Mouse (Mus musculus) MEL (cell line): ENCODE results near the gene Rfx7. TPM values are rescaled to one million over a fixed set of nuclear protein-coding genes. Genes with fewer than 3 reads are reported as not detected.

Experiments used
- DNase-seq: peaks from one replicate; pipeline ENCODE4 v3.0.0; 2011; ENCODE audit warnings: low read depth, low spot score
- H3K27ac ChIP-seq: 2 replicates; pipeline ENCODE4 v1.5.1; 2012; ENCODE audit warnings: low read depth, mild to moderate bottlenecking, control low read depth, low read length, moderate library complexity; ENCODE audit not compliant: control insufficient read depth
- H3K27me3 ChIP-seq, 2 experiments: fragments of 150-350 bp in 1 of 2; sonication (generic) in 1 of 2; 2 replicates each; pipeline ENCODE4 v1.6.1; 2012; ENCODE audit warnings: low read length in 2 of 2, mild to moderate bottlenecking in 2 of 2, improper control_type of control experiment in 1 of 2, moderate library complexity in 1 of 2; ENCODE audit not compliant: insufficient read depth in 2 of 2, control insufficient read depth in 1 of 2
- H3K36me3 ChIP-seq, 2 experiments: 2 replicates each; pipeline ENCODE4 v1.6.1; 2012 to 2014; ENCODE audit warnings: low read length in 2 of 2, improper control_type of control experiment in 1 of 2, inconsistent platforms in 1 of 2, mild to moderate bottlenecking in 1 of 2; ENCODE audit not compliant: insufficient read depth in 2 of 2, control insufficient read depth in 1 of 2
- H3K4me1 ChIP-seq, 2 experiments: fragments of 150-350 bp in 1 of 2; sonication (generic) in 1 of 2; 2 replicates each; pipeline ENCODE4 v1.6.1; 2012; ENCODE audit warnings: low read length in 2 of 2, improper control_type of control experiment in 1 of 2, mild to moderate bottlenecking in 1 of 2; ENCODE audit not compliant: insufficient read depth in 2 of 2, control insufficient read depth in 1 of 2
- H3K4me3 ChIP-seq, 2 experiments: fragments of 150-350 bp in 1 of 2; sonication (generic) in 1 of 2; 2 replicates each; pipeline ENCODE4 v1.5.1; 2012; ENCODE audit warnings: low read depth in 2 of 2, low read length in 2 of 2, mild to moderate bottlenecking in 2 of 2, moderate library complexity in 2 of 2, control low read depth in 1 of 2, improper control_type of control experiment in 1 of 2; ENCODE audit not compliant: control insufficient read depth in 1 of 2, insufficient read depth in 1 of 2
- H3K79me2 ChIP-seq: 2 replicates; pipeline ENCODE4 v1.6.1; 2012; ENCODE audit warnings: mild to moderate bottlenecking, low read length, moderate library complexity; ENCODE audit not compliant: control insufficient read depth, poor library complexity, insufficient read depth
- H3K9ac ChIP-seq: 2 replicates; pipeline ENCODE4 v1.6.1; 2012; ENCODE audit warnings: low read depth, mild to moderate bottlenecking, control low read depth, low read length, moderate library complexity; ENCODE audit not compliant: control insufficient read depth, poor library complexity, severe bottlenecking
- H3K9me3 ChIP-seq: fragments of 150-350 bp; sonication (generic); replicated peaks from 2 replicates; pipeline ENCODE4 v1.6.1; 2012; ENCODE audit warnings: mild to moderate bottlenecking, low read length, improper control_type of control experiment, moderate library complexity; ENCODE audit not compliant: insufficient read depth
- BHLHE40 ChIP-seq: IDR thresholded peaks from 2 replicates; pipeline ENCODE4 v1.6.1; 2012; ENCODE audit warnings: low read depth, mild to moderate bottlenecking, inconsistent platforms, low read length, improper control_type of control experiment, borderline replicate concordance
- CHD1 ChIP-seq: IDR thresholded peaks from 2 replicates; pipeline ENCODE4 v1.6.1; 2012; ENCODE audit warnings: low read depth, mild to moderate bottlenecking, inconsistent platforms, low read length, improper control_type of control experiment
- CHD2 ChIP-seq: IDR thresholded peaks from 2 replicates; pipeline ENCODE4 v1.6.1; 2011; ENCODE audit warnings: low read length, improper control_type of control experiment
- ETS1 ChIP-seq: IDR thresholded peaks from 2 replicates; pipeline ENCODE4 v1.6.1; 2012; ENCODE audit warnings: low read depth, mild to moderate bottlenecking, inconsistent platforms, low read length, improper control_type of control experiment, moderate library complexity
- GATA1 ChIP-seq: IDR thresholded peaks from 2 replicates; pipeline ENCODE4 v1.6.1; 2011; ENCODE audit warnings: low read depth, low read length, improper control_type of control experiment
- KAT2A ChIP-seq: conservative IDR thresholded peaks from 2 replicates; pipeline ENCODE4 v1.6.1; 2012; ENCODE audit warnings: low read depth, low read length, improper control_type of control experiment, inconsistent platforms
- MAFK ChIP-seq: IDR thresholded peaks from 2 replicates; pipeline ENCODE4 v1.6.1; 2011; ENCODE audit warnings: low read depth, mild to moderate bottlenecking, low read length, improper control_type of control experiment, borderline replicate concordance
- MAZ ChIP-seq: IDR thresholded peaks from 2 replicates; pipeline ENCODE4 v1.6.1; 2012; ENCODE audit warnings: low read depth, mild to moderate bottlenecking, inconsistent platforms, low read length, improper control_type of control experiment
- MYC ChIP-seq: IDR thresholded peaks from 2 replicates; pipeline ENCODE4 v1.6.1; 2011; ENCODE audit warnings: low read depth, mild to moderate bottlenecking, low read length, improper control_type of control experiment, moderate library complexity
- NRF1 ChIP-seq: IDR thresholded peaks from 2 replicates; pipeline ENCODE4 v1.6.1; 2014; ENCODE audit warnings: low read depth, mild to moderate bottlenecking, inconsistent platforms, low read length, improper control_type of control experiment, moderate library complexity; ENCODE audit not compliant: poor library complexity, insufficient read depth, severe bottlenecking
- POLR2A ChIP-seq, 2 experiments: IDR thresholded peaks; 2 replicates each; pipeline ENCODE4 v1.6.1; 2011 to 2012; ENCODE audit warnings: low read length in 2 of 2, mild to moderate bottlenecking in 2 of 2, control low read depth in 1 of 2, improper control_type of control experiment in 1 of 2, low read depth in 1 of 2, moderate library complexity in 1 of 2; ENCODE audit not compliant: control insufficient read depth in 1 of 2, insufficient read depth in 1 of 2, poor library complexity in 1 of 2
- TAL1 ChIP-seq: IDR thresholded peaks from 2 replicates; pipeline ENCODE4 v1.6.1; 2012; ENCODE audit warnings: mild to moderate bottlenecking, inconsistent platforms, low read length, moderate library complexity, mixed read lengths
- TCF12 ChIP-seq: IDR thresholded peaks from 2 replicates; pipeline ENCODE4 v1.6.1; 2014; ENCODE audit warnings: low read depth, mild to moderate bottlenecking, inconsistent platforms, low read length, improper control_type of control experiment, moderate library complexity
- ZC3H11A ChIP-seq: IDR thresholded peaks from 2 replicates; pipeline ENCODE4 v1.6.1; 2012; ENCODE audit warnings: low read depth, mild to moderate bottlenecking, inconsistent platforms, low read length, improper control_type of control experiment
- polyA plus RNA-seq, 2 experiments: library from polyadenylated mRNA; stranded (reverse) in 1 of 2; unstranded in 1 of 2; fragments of >175 nt in 1 of 2; fragments of >200 nt in 1 of 2; gene quantifications; 2 replicates each; pipeline versions ENCODE4 v1.2.1 to v1.2.4; 2012; ENCODE audit warnings: low replicate concordance in 2 of 2, low read depth in 1 of 2; ENCODE audit not compliant: insufficient read length in 2 of 2, insufficient read depth in 1 of 2, missing spikeins in 1 of 2
- total RNA-seq: library from RNA; depleted of rRNA; stranded (reverse); fragments of 300-350 nt; gene quantifications from 2 replicates; pipeline ENCODE4 v1.2.3, GENCODE M21; 2012

The Rfx7 gene
- total and polyA plus RNA-seq, 3 experiments, result 6.2 to 30.5 (median 19.9) TPM

DNA sequence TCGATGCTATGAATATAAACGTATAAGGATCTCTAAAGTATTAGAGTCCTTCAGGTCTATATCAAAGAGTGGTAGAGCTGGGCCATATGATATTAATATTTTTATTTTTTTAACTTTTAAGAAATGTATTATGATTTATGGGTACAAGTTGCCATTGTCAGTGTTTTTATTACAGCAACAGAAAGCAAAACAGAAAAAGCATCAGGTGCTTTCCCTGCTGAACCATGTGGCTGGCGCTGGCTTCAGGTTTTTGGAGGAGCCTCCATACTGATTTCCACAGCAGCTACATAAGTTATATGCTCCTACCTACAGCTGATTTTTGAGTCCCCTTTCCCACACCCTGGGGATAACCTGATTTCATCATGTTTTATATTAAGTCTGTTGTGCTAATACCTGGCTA lies 68.1 kb downstream of the Rfx7 start:
- TF ChIP-seq KAT2A, result no peak
- no peak for TF ChIP-seq MAFK
- no peak for TF ChIP-seq TAL1
- TF ChIP-seq MAZ, result no peak
- TF ChIP-seq CHD1, result no peak
- no peak for TF ChIP-seq CHD2
- TF ChIP-seq ETS1, result no peak
- TF ChIP-seq ZC3H11A, result no peak
- TF ChIP-seq MYC, result no peak
- TF ChIP-seq TCF12, result no peak
- TF ChIP-seq NRF1, result no peak
- Histone ChIP-seq H3K79me2 (no peaks in the 10 kb centered on the region), H3K27ac (no peak overlapping the region), H3K4me1 (no peaks in the 10 kb centered on the region), H3K9me3 (no peaks in the 10 kb centered on the region), H3K36me3 (peaks cover 0 to 4% of the 10 kb centered on the region in 2 experiments; a peak in 3 of 4 replicates), H3K4me3 (no peak overlapping the region), H3K9ac (no peak overlapping the region), H3K27me3 (no peaks in the 10 kb centered on the region)
- DNase-seq, result no peak

DNA sequence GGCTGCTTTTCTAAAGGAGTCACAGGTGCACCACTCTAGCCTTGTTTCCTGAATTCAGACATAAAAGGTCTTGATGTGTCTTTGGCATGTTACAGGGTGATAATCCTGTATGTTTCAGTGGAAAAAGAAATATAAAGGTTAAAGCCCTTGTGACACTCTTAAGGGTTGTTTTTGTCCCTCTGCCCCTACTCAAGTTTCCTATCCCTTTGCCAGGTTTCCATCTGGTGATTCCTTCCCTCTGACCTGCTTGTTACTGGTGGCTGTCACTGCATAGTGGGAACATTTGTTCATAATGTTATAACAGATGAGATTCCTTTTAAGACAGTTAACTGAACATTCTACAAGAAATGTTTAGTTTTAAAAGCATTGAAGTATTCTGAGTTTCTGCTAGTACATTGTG lies 77.7 kb downstream of the Rfx7 start:
- no peak overlapping the region for H3K9ac ChIP-seq
- TF ChIP-seq GATA1 (no peak), NRF1 (no peak), BHLHE40 (no peak)
- TF ChIP-seq, all 39 proteins: peak for 0
- H3K9me3 ChIP-seq, result no peaks in the 10 kb centered on the region
- H3K36me3 ChIP-seq, result peaks cover 0 to 1% of the 10 kb centered on the region in 2 experiments; a peak in 2 of 4 replicates
- H3K4me3 ChIP-seq, result no peak overlapping the region
- no peaks in the 10 kb centered on the region for H3K79me2 ChIP-seq
- peaks cover 0 to 2% of the 10 kb centered on the region in 2 experiments; a peak in 1 of 4 replicates for H3K4me1 ChIP-seq
- no peak for DNase-seq
- no peak overlapping the region for H3K27ac ChIP-seq
- H3K27me3 ChIP-seq, result no peaks in the 10 kb centered on the region

DNA sequence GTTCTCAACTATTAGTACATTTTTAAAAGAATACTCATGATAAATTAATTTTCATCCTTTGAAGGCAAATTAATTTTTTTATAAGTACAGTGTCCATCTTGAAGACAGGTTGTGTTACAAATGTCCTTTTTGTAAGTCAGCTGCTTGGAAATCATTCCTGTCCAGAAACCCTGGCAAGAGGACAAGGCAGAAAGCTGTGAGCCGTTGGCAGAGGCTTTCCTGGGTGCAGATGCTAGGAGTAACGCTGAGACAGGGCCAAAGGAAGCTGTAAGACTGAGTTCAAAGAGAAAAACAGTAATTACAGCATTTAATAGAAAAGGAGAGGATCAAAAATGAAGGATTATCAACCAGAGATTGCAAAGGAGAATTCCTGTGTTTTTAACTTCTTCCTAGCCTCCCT lies 81.8 kb downstream of the Rfx7 start:
- H3K4me1 ChIP-seq, result 0 out of 4 replicates have a peak, but pooled peaks cover 0 to 2% of the 10 kb centered on the region in 2 experiments
- H3K27me3 ChIP-seq, result no peaks in the 10 kb centered on the region
- no peak overlapping the region for H3K9ac ChIP-seq
- TF ChIP-seq POLR2A (IDR thresholded peaks at IDR 0.05; ENCODE audit: control insufficient read depth in 1 of 2, insufficient read depth in 1 of 2, low read depth in 1 of 2, low read length in 2 of 2, poor library complexity in 1 of 2), result no peak
- TF ChIP-seq, all 39 proteins: peak for 0
- Histone ChIP-seq H3K36me3 (peaks cover 0 to 8% of the 10 kb centered on the region in 2 experiments; a peak in 2 of 4 replicates), H3K9me3 (no peaks in the 10 kb centered on the region), H3K27ac (no peak overlapping the region), H3K79me2 (no peaks in the 10 kb centered on the region), H3K4me3 (no peak overlapping the region)
- no peak for DNase-seq
